Mouse (Mus musculus): ENCODE measurements around the gene Adgrl3.

The Adgrl3 gene

GRCm38 (mm10) chr5:81638422-81638821, 618.5 kb downstream of the Adgrl3 start:
- in situ Hi-C loops (cut with MboI; ENCODE audit: low sequenced_read_pairs) = no loop called here

DNA sequence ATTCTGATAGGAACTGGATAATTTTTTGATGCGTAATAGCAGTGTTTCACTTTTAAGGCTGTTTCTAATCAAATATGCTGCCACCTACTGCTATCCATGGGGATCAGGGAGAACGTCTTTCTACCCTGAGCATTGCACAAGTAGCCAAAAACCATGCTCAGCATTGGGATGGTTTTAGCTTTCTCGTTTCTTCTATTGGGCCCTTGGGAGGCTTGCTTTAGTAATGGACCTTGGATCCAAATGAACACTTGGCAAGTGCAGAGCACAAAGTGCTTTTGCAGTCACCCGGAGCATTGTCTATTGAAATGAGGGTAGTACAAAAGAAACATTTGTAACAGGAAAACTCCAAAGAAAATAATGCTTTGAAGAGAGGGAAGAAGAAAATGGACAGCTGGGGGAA, 620.2 kb downstream of the Adgrl3 start:
- in situ Hi-C loops (cut with MboI; ENCODE audit: low sequenced_read_pairs) = no loop called here

GRCm38 (mm10) chr5:81645557-81645956, 625.6 kb downstream of the Adgrl3 start:
- in situ Hi-C loops (cut with MboI; ENCODE audit: low sequenced_read_pairs) = loop anchor here (5.0 kb wide), 1 partner anchor 342 kb away; no protein-coding TSS in a partner anchor

GRCm38 (mm10) chr5:81653941-81654340, 634.0 kb downstream of the Adgrl3 start:
- in situ Hi-C loops (cut with MboI; ENCODE audit: low sequenced_read_pairs) = no loop called here

GRCm38 (mm10) chr5:81661611-81662390, 641.9 kb downstream of the Adgrl3 start:
- in situ Hi-C loops (cut with MboI; ENCODE audit: low sequenced_read_pairs) = no loop called here

GRCm38 (mm10) chr5:81671025-81671424, 651.1 kb downstream of the Adgrl3 start:
- in situ Hi-C loops (cut with MboI; ENCODE audit: low sequenced_read_pairs) = no loop called here

GRCm38 (mm10) chr5:81674275-81674974, 654.5 kb downstream of the Adgrl3 start:
- in situ Hi-C loops (cut with MboI; ENCODE audit: low sequenced_read_pairs) = no loop called here

- in situ Hi-C loops (cut with MboI; ENCODE audit: low sequenced_read_pairs) = no loop called here
Measured at GRCm38 (mm10) chr5:81674975-81675371, 655.0 kb downstream of the Adgrl3 start.

- in situ Hi-C loops (cut with MboI; ENCODE audit: low sequenced_read_pairs) = no loop called here
Measured at GRCm38 (mm10) chr5:81676896-81677295, 657.0 kb downstream of the Adgrl3 start.

- in situ Hi-C loops (cut with MboI; ENCODE audit: low sequenced_read_pairs) = no loop called here
Measured at GRCm38 (mm10) chr5:81686206-81686605, 666.3 kb downstream of the Adgrl3 start.

DNA sequence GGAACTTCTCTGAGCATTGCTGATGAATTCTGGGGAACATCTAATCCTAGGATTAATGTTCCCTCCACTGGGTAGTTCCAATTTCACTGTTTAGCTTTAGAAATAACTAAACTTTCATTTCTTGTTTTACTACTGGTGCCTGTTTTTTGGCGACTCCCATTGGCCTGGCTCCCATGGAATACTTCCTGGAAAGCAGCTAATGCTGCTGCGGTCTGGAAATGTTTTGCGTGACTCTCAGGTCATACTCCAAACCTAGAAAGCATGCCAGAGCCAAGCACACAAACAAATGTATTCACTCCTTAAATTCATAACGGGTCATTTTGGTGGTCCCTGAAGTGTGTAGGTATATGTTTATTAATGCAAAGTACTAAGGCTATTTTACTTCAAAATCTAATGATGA, 666.9 kb downstream of the Adgrl3 start:
- in situ Hi-C loops (cut with MboI; ENCODE audit: low sequenced_read_pairs) = no loop called here

GRCm38 (mm10) chr5:81729620-81730019, 709.7 kb downstream of the Adgrl3 start:
- in situ Hi-C loops (cut with MboI; ENCODE audit: low sequenced_read_pairs) = no loop called here

GRCm38 (mm10) chr5:81736008-81736407, 716.1 kb downstream of the Adgrl3 start:
- in situ Hi-C loops (cut with MboI; ENCODE audit: low sequenced_read_pairs) = no loop called here

- in situ Hi-C loops (cut with MboI; ENCODE audit: low sequenced_read_pairs) = no loop called here
Measured at GRCm38 (mm10) chr5:81738286-81739032, 718.5 kb downstream of the Adgrl3 start.

GRCm38 (mm10) chr5:81752426-81752825, 732.5 kb downstream of the Adgrl3 start:
- in situ Hi-C loops (cut with MboI; ENCODE audit: low sequenced_read_pairs) = no loop called here

DNA sequence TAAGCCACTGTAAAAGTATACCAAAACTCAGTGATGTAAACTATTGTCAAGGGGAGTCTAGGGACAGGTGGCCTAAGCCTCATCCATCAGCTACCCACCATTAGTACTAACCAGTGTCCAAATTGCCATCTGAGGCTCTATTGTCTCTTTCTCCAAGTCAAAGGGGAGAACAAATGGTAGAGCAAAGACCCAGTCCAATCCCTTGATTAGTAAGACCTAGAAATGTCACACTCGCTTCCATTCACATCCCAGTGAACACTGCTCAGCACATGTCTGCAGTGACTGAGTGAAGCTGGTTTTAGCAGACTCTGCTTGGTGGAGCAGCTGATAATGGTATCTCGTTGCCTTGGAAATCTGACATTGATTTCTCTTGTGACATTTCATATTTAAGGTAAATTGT, 735.8 kb downstream of the Adgrl3 start:
- in situ Hi-C loops (cut with MboI; ENCODE audit: low sequenced_read_pairs) = no loop called here

DNA sequence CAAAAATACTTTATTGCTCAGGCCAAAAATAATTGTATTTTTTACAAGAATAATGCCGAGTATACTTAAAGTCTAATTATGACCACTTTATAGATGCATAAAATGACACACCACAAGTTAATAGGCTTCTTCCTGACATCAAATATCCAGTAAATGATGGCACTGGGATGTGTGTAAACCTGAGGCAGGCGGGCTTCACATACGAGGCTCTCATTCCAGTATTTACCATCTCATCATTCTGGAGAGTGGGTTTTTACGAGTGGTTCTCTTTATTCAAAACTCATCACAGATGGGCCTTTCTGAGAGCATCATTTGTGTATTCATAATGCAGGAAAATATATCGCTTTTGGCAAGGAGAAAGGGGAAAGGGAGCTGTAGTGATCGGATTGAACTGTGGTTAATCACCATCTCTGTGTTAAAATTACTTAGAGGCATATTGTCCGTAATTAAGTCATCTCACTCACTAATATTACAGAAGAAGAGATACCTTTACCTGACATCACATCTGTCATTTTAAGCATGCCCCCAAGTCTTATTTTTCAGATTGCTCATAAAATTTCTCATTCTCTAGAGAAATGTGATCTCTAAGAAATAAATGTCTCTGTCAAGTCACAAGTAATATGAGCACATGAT, 737.3 kb downstream of the Adgrl3 start:
- in situ Hi-C loops (cut with MboI; ENCODE audit: low sequenced_read_pairs) = no loop called here

DNA sequence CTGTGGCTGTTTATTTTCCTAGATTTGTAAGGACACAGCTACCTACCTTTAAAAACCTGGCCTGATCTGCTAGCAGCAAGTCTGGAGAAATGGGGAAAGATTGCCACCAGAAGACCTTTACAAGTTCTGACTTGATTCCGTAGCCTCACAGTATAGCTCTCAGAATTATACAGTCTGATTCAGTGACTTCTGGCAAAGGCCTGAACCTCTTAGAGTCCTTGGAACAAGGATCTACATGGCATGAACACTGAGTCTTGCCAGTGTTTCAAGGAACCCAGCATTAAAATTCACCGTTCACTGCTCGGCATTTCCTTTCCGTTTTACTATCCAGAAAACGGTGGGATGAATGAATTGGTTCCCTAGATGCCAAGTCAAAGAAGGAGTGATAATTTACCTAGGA, 756.3 kb downstream of the Adgrl3 start:
- in situ Hi-C loops (cut with MboI; ENCODE audit: low sequenced_read_pairs) = no loop called here

DNA sequence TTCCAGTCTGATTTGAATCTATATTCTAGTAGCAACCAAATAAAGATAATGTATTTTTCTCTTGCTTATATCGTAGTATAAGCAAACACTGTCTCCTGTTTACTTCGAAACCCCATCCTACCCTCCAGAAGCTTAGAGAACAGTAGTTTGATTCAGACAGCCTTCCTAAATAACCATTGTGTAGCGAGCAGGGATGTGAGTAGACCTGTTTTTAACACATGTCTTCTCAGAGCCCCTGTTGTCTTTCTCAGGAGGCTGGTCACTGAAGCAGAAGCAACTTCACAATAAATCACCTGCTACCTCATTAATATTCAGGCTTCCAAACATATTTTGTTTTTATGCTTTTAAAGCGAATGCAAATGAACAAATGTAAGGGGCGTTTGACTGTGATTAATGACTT, 756.8 kb downstream of the Adgrl3 start:
- in situ Hi-C loops (cut with MboI; ENCODE audit: low sequenced_read_pairs) = no loop called here

- in situ Hi-C loops (cut with MboI; ENCODE audit: low sequenced_read_pairs) = no loop called here
Measured at GRCm38 (mm10) chr5:81784770-81785169, 764.8 kb downstream of the Adgrl3 start.

- in situ Hi-C loops (cut with MboI; ENCODE audit: low sequenced_read_pairs) = no loop called here
Measured at GRCm38 (mm10) chr5:81790710-81791109, 770.8 kb downstream of the Adgrl3 start.

All from CH12F3 (cell line).